Mouse (Mus musculus): ENCODE data around the gene Idh2. TPM values are rescaled to one million over a fixed set of nuclear protein-coding genes. Genes with fewer than 3 reads are reported as not detected.

The Idh2 gene
- polyA plus RNA-seq, 1 experiment from 2014 or later: 671 TPM

- Histone ChIP-seq H3K36me3 (ENCODE audit: control insufficient read depth, insufficient read depth, low read length) (peaks cover 15% of the 10 kb centered on the region), H3K9ac (ENCODE audit: low read length) (no peak overlapping the region), H3K27ac (ENCODE audit: low read length) (no peak overlapping the region), H3K4me3 (ENCODE audit: low read length) (no peak overlapping the region), H3K27me3 (ENCODE audit: control insufficient read depth, insufficient read depth, low read depth, low read length) (no peaks in the 10 kb centered on the region), H3K4me2 (ENCODE audit: low read depth, low read length) (no peak overlapping the region), H3K9me3 (ENCODE audit: control insufficient read depth, low read length) (peaks cover 4% of the 10 kb centered on the region), H3K4me1 (replicated peaks; ENCODE audit: control insufficient read depth, insufficient read depth, low read length) (peaks cover 35% of the 10 kb centered on the region)
- WGBS: 65% methylated on average over 9 of the region's 9 CpGs
- ATAC-seq (ENCODE audit: low read depth): no peak
Measured at GRCm38 (mm10) chr7:80111066-80112045, 3.8 kb downstream of the Idh2 start.

GRCm38 (mm10) chr7:80106441-80106840 lies 8.8 kb downstream of the Idh2 start:
- Histone ChIP-seq H3K4me1 (replicated peaks; ENCODE audit: control insufficient read depth, insufficient read depth, low read length) (peaks cover 4% of the 10 kb centered on the region; the same call in 1 of the 2 replicates), H3K27ac (ENCODE audit: low read length) (no peak overlapping the region), H3K9me3 (ENCODE audit: control insufficient read depth, low read length) (peaks cover 5% of the 10 kb centered on the region), H3K27me3 (ENCODE audit: control insufficient read depth, insufficient read depth, low read depth, low read length) (no peaks in the 10 kb centered on the region), H3K9ac (ENCODE audit: low read length) (no peak overlapping the region), H3K4me3 (ENCODE audit: low read length) (no peak overlapping the region), H3K4me2 (ENCODE audit: low read depth, low read length) (no peak overlapping the region), H3K36me3 (ENCODE audit: control insufficient read depth, insufficient read depth, low read length) (peaks cover 22% of the 10 kb centered on the region)
- 86% methylated on average over 1 of the region's 1 CpGs for WGBS
- no peak for ATAC-seq (ENCODE audit: low read depth)

GRCm38 (mm10) chr7:80105637-80106390 lies 9.4 kb downstream of the Idh2 start:
- H3K27ac ChIP-seq (ENCODE audit: low read length): no peak overlapping the region
- H3K4me1 ChIP-seq (replicated peaks; ENCODE audit: control insufficient read depth, insufficient read depth, low read length): no peaks in the 10 kb centered on the region; the same call in 1 of the 2 replicates
- H3K36me3 ChIP-seq (ENCODE audit: control insufficient read depth, insufficient read depth, low read length): peaks cover 28% of the 10 kb centered on the region
- no peak overlapping the region for H3K4me2 ChIP-seq (ENCODE audit: low read depth, low read length)
- H3K27me3 ChIP-seq (ENCODE audit: control insufficient read depth, insufficient read depth, low read depth, low read length): no peaks in the 10 kb centered on the region
- no peak overlapping the region for H3K9ac ChIP-seq (ENCODE audit: low read length)
- ATAC-seq (ENCODE audit: low read depth): no peak
- 96% methylated on average over 4 of the region's 4 CpGs for WGBS
- no peak overlapping the region for H3K4me3 ChIP-seq (ENCODE audit: low read length)
- peaks cover 5% of the 10 kb centered on the region for H3K9me3 ChIP-seq (ENCODE audit: control insufficient read depth, low read length)

GRCm38 (mm10) chr7:80103335-80103734 lies 11.9 kb downstream of the Idh2 start:
- peaks cover 40% of the 10 kb centered on the region for H3K36me3 ChIP-seq (ENCODE audit: control insufficient read depth, insufficient read depth, low read length)
- no peak for ATAC-seq (ENCODE audit: low read depth)
- peaks cover 5% of the 10 kb centered on the region for H3K9me3 ChIP-seq (ENCODE audit: control insufficient read depth, low read length)
- no peak overlapping the region for H3K27ac ChIP-seq (ENCODE audit: low read length)
- H3K4me3 ChIP-seq (ENCODE audit: low read length): no peak overlapping the region
- 79% methylated on average over 3 of the region's 3 CpGs for WGBS
- no peaks in the 10 kb centered on the region for H3K4me1 ChIP-seq (replicated peaks; ENCODE audit: control insufficient read depth, insufficient read depth, low read length)
- no peak overlapping the region for H3K4me2 ChIP-seq (ENCODE audit: low read depth, low read length)
- H3K27me3 ChIP-seq (ENCODE audit: control insufficient read depth, insufficient read depth, low read depth, low read length): no peaks in the 10 kb centered on the region
- H3K9ac ChIP-seq (ENCODE audit: low read length): no peak overlapping the region

GRCm38 (mm10) chr7:80098389-80098976 lies 16.7 kb downstream of the Idh2 start:
- 90% methylated on average over 13 of the region's 13 CpGs for WGBS
- Histone ChIP-seq H3K4me3 (ENCODE audit: low read length) (no peak overlapping the region), H3K4me1 (replicated peaks; ENCODE audit: control insufficient read depth, insufficient read depth, low read length) (no peaks in the 10 kb centered on the region), H3K27ac (ENCODE audit: low read length) (no peak overlapping the region), H3K9ac (ENCODE audit: low read length) (no peak overlapping the region), H3K36me3 (ENCODE audit: control insufficient read depth, insufficient read depth, low read length) (peaks cover 70% of the 10 kb centered on the region), H3K27me3 (ENCODE audit: control insufficient read depth, insufficient read depth, low read depth, low read length) (no peaks in the 10 kb centered on the region), H3K4me2 (ENCODE audit: low read depth, low read length) (no peak overlapping the region), H3K9me3 (ENCODE audit: control insufficient read depth, low read length) (no peaks in the 10 kb centered on the region)
- ATAC-seq (ENCODE audit: low read depth): no peak

- Histone ChIP-seq H3K4me1 (replicated peaks; ENCODE audit: control insufficient read depth, insufficient read depth, low read length) (peaks cover 16% of the 10 kb centered on the region), H3K9me3 (ENCODE audit: control insufficient read depth, low read length) (no peaks in the 10 kb centered on the region), H3K27me3 (ENCODE audit: control insufficient read depth, insufficient read depth, low read depth, low read length) (no peaks in the 10 kb centered on the region), H3K27ac (ENCODE audit: low read length) (no peak overlapping the region), H3K4me2 (ENCODE audit: low read depth, low read length) (no peak overlapping the region), H3K36me3 (ENCODE audit: control insufficient read depth, insufficient read depth, low read length) (peaks cover 68% of the 10 kb centered on the region), H3K9ac (ENCODE audit: low read length) (no peak overlapping the region), H3K4me3 (ENCODE audit: low read length) (no peak overlapping the region)
- 90% methylated on average over 20 of the region's 20 CpGs for WGBS
- no peak for ATAC-seq (ENCODE audit: low read depth)
Measured at GRCm38 (mm10) chr7:80095598-80096309, 19.4 kb downstream of the Idh2 start.

- Histone ChIP-seq H3K9me3 (ENCODE audit: control insufficient read depth, low read length) (no peaks in the 10 kb centered on the region), H3K4me2 (ENCODE audit: low read depth, low read length) (no peak overlapping the region), H3K4me3 (ENCODE audit: low read length) (no peak overlapping the region), H3K9ac (ENCODE audit: low read length) (no peak overlapping the region), H3K27me3 (ENCODE audit: control insufficient read depth, insufficient read depth, low read depth, low read length) (no peaks in the 10 kb centered on the region), H3K27ac (ENCODE audit: low read length) (no peak overlapping the region), H3K36me3 (ENCODE audit: control insufficient read depth, insufficient read depth, low read length) (peaks cover 68% of the 10 kb centered on the region), H3K4me1 (replicated peaks; ENCODE audit: control insufficient read depth, insufficient read depth, low read length) (peaks cover 16% of the 10 kb centered on the region)
- no peak for ATAC-seq (ENCODE audit: low read depth)
- 83% methylated on average over 5 of the region's 5 CpGs for WGBS
Measured at GRCm38 (mm10) chr7:80094481-80094880, 20.7 kb downstream of the Idh2 start.

- no peaks in the 10 kb centered on the region for H3K27me3 ChIP-seq (ENCODE audit: control insufficient read depth, insufficient read depth, low read depth, low read length)
- no peak overlapping the region for H3K4me2 ChIP-seq (ENCODE audit: low read depth, low read length)
- H3K4me1 ChIP-seq (replicated peaks; ENCODE audit: control insufficient read depth, insufficient read depth, low read length): peaks cover 16% of the 10 kb centered on the region
- peak overlapping the region; percentile 65 for H3K27ac ChIP-seq (ENCODE audit: low read length)
- no peaks in the 10 kb centered on the region for H3K9me3 ChIP-seq (ENCODE audit: control insufficient read depth, low read length)
- ATAC-seq (ENCODE audit: low read depth): peak; percentile 80
- WGBS: 37% methylated on average over 9 of the region's 9 CpGs
- H3K4me3 ChIP-seq (ENCODE audit: low read length): no peak overlapping the region
- no peak overlapping the region for H3K9ac ChIP-seq (ENCODE audit: low read length)
- peaks cover 51% of the 10 kb centered on the region for H3K36me3 ChIP-seq (ENCODE audit: control insufficient read depth, insufficient read depth, low read length)
Measured at GRCm38 (mm10) chr7:80092351-80093046, 22.7 kb downstream of the Idh2 start.

All from lung, embryonic 16.5 days (tissue).